Mouse (Mus musculus) cerebral cortex, adult 2 months (tissue): Measurements from ENCODE around the gene Rsrc1.

Experiments
- WGBS: fragments of 180-500 bp; shearing (Covaris S2); methylation state at CpG from one replicate; pipeline ENCODE4 v1.1.7; 2018; 5-methylcytosine and 5-hydroxymethylcytosine counted together

Rsrc1 gene

DNA sequence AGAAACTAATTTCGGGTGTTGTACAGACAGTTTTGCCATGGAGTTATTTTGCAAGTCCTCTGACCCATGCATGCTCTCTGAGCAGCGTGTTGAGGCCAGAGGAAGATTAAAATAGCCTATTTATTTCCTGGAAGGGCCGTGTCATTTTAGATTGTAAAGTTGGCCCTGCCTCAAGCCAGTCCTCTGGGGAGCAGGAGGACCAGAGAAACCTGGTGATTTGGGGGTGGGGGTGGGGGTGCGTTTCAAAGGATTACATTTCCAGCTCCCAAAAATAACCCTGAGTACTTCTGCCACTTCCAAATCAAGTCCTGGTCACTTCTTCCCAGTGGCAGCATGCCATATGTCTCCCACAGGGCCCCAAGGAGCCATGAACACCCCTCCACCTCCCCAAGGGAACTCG, 391.6 kb downstream of the Rsrc1 start:
- WGBS: 56% methylated on average over 5 of the region's 5 CpGs

DNA sequence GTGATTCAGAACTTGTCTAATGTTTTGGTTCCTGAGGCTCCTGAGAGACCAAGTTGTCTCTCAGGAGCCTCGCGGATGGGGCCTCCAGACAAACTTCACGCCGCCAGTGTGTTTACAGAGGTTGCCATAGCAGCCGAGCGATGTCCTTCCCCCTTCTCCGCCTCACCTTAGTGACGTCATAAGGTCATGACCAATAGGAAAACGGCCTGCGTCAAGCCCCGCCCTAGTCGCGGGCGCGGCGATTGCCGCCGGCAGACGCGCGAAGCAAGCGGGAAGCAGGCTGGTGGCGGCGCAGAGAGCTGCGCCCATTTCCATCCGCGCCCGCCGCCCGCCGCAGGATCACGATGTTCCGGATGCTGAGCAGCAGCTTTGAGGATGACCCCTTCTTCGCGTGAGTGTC, 392.7 kb downstream of the Rsrc1 start, which contains the start of gene Mlf1:
Gene Mlf1, plus strand, starts transcription at position 226 of the 400 bp plus-strand sequence.
- WGBS: under 1% methylated on average over 35 of the region's 35 CpGs

- 29% methylated on average over 7 of the region's 7 CpGs for WGBS
These were observed 393.2 kb downstream of the Rsrc1 start for GRCm38 (mm10) chr3:67374360-67374778.

- WGBS: 47% methylated on average over 3 of the region's 3 CpGs
These were observed 393.9 kb downstream of the Rsrc1 start, which contains the start of gene Gm17402 for GRCm38 (mm10) chr3:67375063-67375462. Gene Gm17402, minus strand, starts transcription at chr3:67375163.
